Mouse (Mus musculus): ENCODE results near the gene Gm14139. TPM values are rescaled to one million over a fixed set of nuclear protein-coding genes. Genes with fewer than 3 reads are reported as not detected.
A peak's percentile ranks its signal among the peaks of the same experiment; 100 is the strongest.
"Not testable (repeated sequence)": the region's sequence is repeated elsewhere in the genome, so short reads cannot be mapped to it uniquely, and the experiment has no call there.

Gm14139 gene
- 1 to 10 TPM in 2 of 3 experiments, under 1 TPM in 1; 0.59 to 1.5 (median 1.2) TPM for polyA plus RNA-seq (2017; shearing (Covaris generic))

DNA sequence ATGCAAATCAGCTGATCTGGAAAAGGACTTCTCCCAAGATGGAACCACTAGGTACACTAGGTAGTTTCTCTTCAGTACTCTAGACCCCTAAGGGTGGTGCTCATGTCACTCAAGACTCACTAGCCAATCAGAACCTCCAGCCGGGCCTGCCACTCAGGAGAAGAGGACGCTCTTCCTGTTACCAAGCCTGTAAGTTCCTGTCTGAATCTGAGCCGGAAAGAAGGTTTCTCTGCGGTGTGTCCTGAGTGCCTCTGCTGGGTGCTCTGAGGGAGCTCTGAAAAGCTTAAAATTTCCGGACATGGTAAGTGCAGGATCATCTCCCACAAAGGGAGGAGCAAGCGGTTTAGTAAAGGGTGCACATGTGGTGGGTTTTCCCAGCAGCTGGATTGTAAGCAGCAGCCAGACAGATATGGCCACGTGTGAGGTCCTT is at the start of gene Gm14139:
Gene Gm14139 (plus strand): TSS at position 186 of the 430 bp plus-strand sequence.
- ATAC-seq = peak; percentile 68

DNA sequence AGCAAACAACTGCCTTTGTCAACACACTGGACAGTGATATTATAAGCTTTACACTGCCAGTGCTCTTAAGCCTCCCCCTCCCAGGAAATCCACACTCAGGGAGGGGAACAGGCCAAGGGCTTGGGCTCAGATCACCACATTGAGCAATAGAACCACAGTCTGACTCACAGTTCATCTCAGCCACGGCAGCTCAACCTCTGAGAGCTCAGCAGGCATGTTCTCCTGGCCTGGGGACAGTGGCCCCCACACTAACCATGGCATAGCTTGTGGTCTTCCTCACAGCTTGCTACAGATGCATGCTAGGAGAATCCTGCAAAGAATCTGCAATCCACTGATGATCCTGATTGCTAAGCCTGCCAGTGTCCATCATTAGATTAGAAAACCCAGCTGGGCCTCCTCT is 49.6 kb upstream of the Gm14139 start:
- ATAC-seq = not testable (repeated sequence)

DNA sequence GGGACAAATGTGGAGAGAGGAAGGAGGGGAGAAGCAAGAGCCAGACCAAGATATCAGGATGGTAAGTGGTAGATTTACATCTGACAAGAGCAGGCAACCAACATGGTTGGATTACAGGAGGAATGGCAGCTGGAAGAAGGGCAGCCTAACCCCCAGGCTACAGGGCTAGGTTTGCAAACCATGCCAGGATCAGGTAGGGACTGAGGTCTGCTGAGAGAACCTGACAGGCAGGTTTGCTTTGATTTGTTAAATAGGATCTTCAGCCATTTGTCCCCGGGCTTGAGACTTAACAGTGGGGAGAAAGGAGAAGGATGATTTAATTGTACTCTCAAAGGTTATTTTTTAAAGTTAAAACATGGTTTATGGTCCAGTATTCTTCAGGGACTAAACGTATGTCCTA is 48.8 kb upstream of the Gm14139 start:
- ATAC-seq = no peak

DNA sequence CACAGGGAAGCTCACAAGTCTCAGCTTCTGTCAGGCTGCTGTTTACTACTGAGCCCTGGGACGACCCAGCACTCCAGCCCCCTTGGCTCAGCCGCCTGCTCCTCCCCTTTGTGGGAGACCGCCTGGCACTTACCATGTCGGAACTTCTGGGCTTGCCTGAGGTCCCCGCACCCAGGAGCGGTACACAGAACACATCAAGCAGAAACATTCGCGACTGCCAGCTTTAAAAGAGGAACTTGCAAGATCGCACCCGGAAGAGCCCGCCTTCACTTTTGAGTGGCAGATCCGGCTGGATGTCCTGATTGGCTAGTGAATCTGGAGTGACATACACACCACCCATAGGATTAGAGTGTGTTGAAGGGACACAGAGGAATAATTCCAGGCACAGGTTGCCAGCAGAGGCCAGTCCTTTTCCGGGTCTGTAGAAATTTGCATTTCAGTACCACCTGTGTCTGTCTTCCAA is 45.1 kb upstream of the Gm14139 start, which contains the start of gene Zfp120:
Gene Zfp120 (minus strand): TSS at position 274 of the 463 bp plus-strand sequence.
- peak; percentile 97 for ATAC-seq

GRCm38 (mm10) chr2:150166703-150167102 is 14.9 kb upstream of the Gm14139 start:
- ATAC-seq = no peak

DNA sequence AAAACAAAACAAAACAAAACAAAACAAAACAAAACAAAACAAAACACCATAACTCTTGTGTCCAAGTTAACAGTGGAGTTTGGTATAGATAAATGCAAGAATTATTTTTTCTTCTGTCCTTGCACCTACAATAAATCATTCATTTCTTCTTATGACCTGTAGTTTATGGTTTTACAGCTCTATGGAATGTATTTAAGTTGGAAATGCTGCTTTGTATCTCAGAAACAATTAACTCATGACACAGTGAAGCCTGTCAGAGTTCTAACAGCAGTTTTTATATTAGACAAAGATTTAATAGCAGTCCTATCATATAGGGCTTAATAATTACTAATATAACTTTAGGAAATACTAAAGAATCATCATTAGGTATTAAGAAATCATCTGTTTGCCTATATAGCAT is 7.7 kb upstream of the Gm14139 start:
- ATAC-seq = no peak

- not testable (repeated sequence) for ATAC-seq
These were observed 2.0 kb upstream of the Gm14139 start, which contains the start of gene Gm10770 for GRCm38 (mm10) chr2:150179579-150179978. Gene Gm10770, minus strand, starts transcription at chr2:150179679.

DNA sequence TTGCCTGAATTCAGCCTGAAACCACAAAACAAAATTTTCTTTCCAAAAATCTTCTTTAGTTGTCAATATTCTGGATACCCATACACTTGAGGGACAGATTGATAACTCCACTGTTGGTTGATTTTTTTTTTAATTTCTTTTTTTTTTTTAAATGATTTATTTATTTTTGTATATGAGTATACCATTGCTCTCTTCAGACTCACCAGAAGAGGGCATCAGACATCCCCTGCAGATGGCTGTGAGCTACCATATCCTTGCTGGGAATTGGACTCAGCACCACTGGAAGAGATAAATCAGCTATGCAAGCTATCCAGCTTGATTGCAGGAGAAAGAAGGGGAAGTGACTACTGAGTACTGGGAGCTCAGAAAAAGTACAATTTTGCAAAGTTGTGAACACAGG is 509 bp upstream of the Gm14139 start:
- not testable (repeated sequence) for ATAC-seq

- peak; percentile 98 for ATAC-seq
These were observed 36.2 kb downstream of the Gm14139 start, which contains the start of gene Zfp937 for GRCm38 (mm10) chr2:150217600-150218362. Gene Zfp937, plus strand, starts transcription at chr2:150218073.

- ATAC-seq = peak; percentile 22
These were observed 36.8 kb downstream of the Gm14139 start for GRCm38 (mm10) chr2:150218363-150218725.

- ATAC-seq = not testable (repeated sequence)
These were observed 41.7 kb downstream of the Gm14139 start for GRCm38 (mm10) chr2:150223263-150223662.

Other genes with a start within 250 kb of the Gm14139 start
- 10 to 100 TPM; 35.5 to 53.2 (median 42.1) TPM for gene Zfp120, start 45.0 kb upstream of the Gm14139 start, polyA plus RNA-seq (2017; shearing (Covaris generic))
- not detected for gene Gm10770, start 2.1 kb upstream of the Gm14139 start, polyA plus RNA-seq (2017; shearing (Covaris generic))
- gene Zfp937, start 36.3 kb downstream of the Gm14139 start, polyA plus RNA-seq (2017; shearing (Covaris generic)) = 10 to 100 TPM; 10.9 to 18.2 (median 17.3) TPM
- 10 to 100 TPM in 2 of 3 experiments, 1 to 10 TPM in 1; 9.2 to 25.1 (median 16.7) TPM for gene Gm21994, start 73.8 kb downstream of the Gm14139 start, polyA plus RNA-seq (2017; shearing (Covaris generic))
- gene Gm14124, start 75.8 kb downstream of the Gm14139 start, polyA plus RNA-seq (2017; shearing (Covaris generic)) = under 1 TPM in 1 of 3 experiments, not detected in 2; 0.13 TPM
- 10 to 100 TPM in 1 of 3 experiments, 1 to 10 TPM in 1, not detected in 1; 6.4 to 21.2 TPM for gene Gm10130, start 141.9 kb downstream of the Gm14139 start, polyA plus RNA-seq (2017; shearing (Covaris generic))
- 10 to 100 TPM in 1 of 3 experiments, 1 to 10 TPM in 2; 7.1 to 15.9 (median 9.0) TPM for gene 3300002I08Rik, start 181.0 kb downstream of the Gm14139 start, polyA plus RNA-seq (2017; shearing (Covaris generic))

Measured in inflammation-experienced regulatory T-cells, adult 6 months (primary cell).